Mouse (Mus musculus): ENCODE results near the gene Twsg1. TPM values are rescaled to one million over a fixed set of nuclear protein-coding genes. Genes with fewer than 3 reads are reported as not detected.

Gene Twsg1
- polyA plus RNA-seq, 1 experiment from 2014 or later: 47.0 TPM

DNA sequence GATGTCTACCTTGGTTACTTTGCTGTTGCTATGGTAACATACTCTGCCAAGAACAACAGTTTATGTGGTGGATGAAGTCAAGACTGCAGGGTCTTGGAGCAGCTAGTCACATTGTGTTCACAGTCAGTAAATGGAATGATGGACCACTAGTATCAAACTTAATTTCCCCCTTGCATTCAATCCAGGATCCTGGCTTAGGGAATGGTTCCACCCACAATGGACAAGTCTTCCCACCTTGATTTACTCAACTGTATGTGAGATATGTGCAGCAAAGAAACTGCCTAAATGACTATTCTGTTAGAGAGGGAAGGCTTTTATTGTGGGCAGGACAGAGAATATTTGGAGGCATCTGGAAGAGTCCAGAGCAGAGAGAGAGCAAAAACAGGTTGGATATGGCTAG is 42.8 kb downstream of the Twsg1 start:
- no peak overlapping the region for H3K27ac ChIP-seq (replicated peaks)
- no peaks in the 10 kb centered on the region for H3K9me3 ChIP-seq (replicated peaks)
- no peaks in the 10 kb centered on the region for H3K27me3 ChIP-seq (replicated peaks)
- ATAC-seq (ENCODE audit: low FRiP score): no peak
- H3K9ac ChIP-seq (replicated peaks): no peak overlapping the region
- peaks cover 4% of the 10 kb centered on the region; the same call in 1 of the 2 replicates for H3K4me1 ChIP-seq
- no peak overlapping the region for H3K4me3 ChIP-seq (replicated peaks)
- no peaks in the 10 kb centered on the region for H3K36me3 ChIP-seq
- no peak overlapping the region for H3K4me2 ChIP-seq

DNA sequence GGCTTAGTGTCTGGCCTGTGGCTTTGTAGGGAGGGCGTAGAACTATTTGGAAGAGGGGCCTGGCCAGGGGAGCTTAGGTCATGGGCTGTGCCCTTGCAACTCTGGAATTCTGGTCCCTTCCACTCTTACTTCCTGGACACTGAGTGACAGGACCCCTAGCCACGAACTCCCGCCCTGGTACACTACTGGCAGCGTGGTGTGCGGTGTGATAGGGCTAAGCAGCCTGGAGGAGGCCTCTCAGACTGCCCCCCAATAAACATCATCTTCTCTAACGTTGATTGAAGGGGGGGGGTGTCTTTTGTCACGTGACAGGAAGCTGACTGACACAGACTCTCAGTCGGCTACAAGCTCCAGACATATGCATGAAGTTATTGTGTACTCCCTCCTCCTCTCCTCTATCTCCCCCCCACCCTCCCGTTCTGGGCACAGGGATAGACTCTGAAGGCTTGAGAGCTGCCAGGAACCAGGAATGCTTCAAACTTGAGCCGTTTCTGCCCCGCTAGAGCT is 44.1 kb downstream of the Twsg1 start:
- WGBS: 67% methylated on average over 11 of the region's 11 CpGs
- Histone ChIP-seq H3K4me3 (replicated peaks) (no peak overlapping the region), H3K27me3 (replicated peaks) (no peaks in the 10 kb centered on the region), H3K4me1 (peaks cover 4% of the 10 kb centered on the region; the same call in 1 of the 2 replicates), H3K36me3 (no peaks in the 10 kb centered on the region), H3K27ac (replicated peaks) (no peak overlapping the region), H3K9ac (replicated peaks) (no peak overlapping the region), H3K9me3 (replicated peaks) (no peaks in the 10 kb centered on the region), H3K4me2 (no peak overlapping the region; the same call in 1 of the 2 replicates)
- ATAC-seq (ENCODE audit: low FRiP score): no peak

DNA sequence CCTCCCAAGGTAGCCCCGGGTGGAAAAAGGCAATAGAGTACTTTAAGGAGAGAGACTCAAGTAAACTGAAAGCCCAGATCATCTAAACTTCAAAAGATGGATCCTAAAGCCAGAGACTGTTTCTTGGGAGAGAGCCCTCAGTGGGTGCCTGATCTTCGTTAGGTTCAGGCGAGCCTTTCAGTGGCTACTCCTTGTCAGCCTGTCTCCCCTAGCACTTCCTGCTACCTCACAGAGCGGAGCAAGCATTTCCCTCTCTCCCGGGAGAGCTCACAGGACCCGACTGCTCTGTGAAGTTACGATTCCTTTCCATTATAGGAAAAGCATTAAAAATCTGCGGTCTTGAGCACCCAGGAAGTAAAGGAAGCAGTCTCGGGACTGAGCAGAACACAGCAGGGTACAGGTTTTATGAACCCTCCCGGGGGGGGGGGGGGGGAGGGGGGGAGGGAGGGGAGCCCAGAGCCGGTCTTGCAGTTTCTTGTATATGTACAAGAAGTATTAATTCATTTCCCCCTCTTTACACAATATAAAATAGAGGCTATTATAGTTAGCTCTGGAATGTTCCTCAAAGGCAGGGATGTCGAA is 44.6 kb downstream of the Twsg1 start:
- H3K27me3 ChIP-seq (replicated peaks): no peaks in the 10 kb centered on the region
- no peak overlapping the region; the same call in 1 of the 2 replicates for H3K4me2 ChIP-seq
- H3K4me3 ChIP-seq (replicated peaks): no peak overlapping the region
- H3K4me1 ChIP-seq: peaks cover 4% of the 10 kb centered on the region; the same call in 1 of the 2 replicates
- no peaks in the 10 kb centered on the region for H3K36me3 ChIP-seq
- H3K9me3 ChIP-seq (replicated peaks): no peaks in the 10 kb centered on the region
- no peak overlapping the region for H3K9ac ChIP-seq (replicated peaks)
- H3K27ac ChIP-seq (replicated peaks): no peak overlapping the region
- WGBS: 42% methylated on average over 10 of the region's 12 CpGs
- ATAC-seq (ENCODE audit: low FRiP score): no peak

DNA sequence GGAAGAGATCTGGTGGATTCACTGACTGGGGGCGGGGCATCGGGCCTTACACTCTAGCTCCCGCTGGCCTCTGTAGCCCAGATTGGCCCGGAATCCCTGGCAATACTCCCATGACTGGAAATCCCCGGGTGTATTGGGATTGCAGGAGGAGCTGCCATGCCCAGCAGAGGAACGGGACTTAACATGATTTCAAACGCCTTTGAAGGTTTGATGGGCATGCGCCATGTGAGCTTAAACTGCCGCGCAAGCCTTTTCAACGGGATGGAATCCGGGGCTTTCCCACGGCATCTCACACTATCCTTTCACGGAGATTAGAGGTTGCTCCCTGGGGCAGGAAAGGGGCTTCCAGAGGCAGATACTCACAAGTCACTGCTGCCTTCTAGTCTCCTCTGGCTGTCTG is 45.8 kb downstream of the Twsg1 start:
- no peak for ATAC-seq (ENCODE audit: low FRiP score)
- Histone ChIP-seq H3K36me3 (no peaks in the 10 kb centered on the region), H3K9ac (replicated peaks) (no peak overlapping the region), H3K27ac (replicated peaks) (no peak overlapping the region), H3K9me3 (replicated peaks) (no peaks in the 10 kb centered on the region), H3K4me1 (peaks cover 4% of the 10 kb centered on the region; the same call in 1 of the 2 replicates), H3K4me2 (no peak overlapping the region), H3K4me3 (replicated peaks) (no peak overlapping the region), H3K27me3 (replicated peaks) (no peaks in the 10 kb centered on the region)
- 85% methylated on average over 14 of the region's 14 CpGs for WGBS

DNA sequence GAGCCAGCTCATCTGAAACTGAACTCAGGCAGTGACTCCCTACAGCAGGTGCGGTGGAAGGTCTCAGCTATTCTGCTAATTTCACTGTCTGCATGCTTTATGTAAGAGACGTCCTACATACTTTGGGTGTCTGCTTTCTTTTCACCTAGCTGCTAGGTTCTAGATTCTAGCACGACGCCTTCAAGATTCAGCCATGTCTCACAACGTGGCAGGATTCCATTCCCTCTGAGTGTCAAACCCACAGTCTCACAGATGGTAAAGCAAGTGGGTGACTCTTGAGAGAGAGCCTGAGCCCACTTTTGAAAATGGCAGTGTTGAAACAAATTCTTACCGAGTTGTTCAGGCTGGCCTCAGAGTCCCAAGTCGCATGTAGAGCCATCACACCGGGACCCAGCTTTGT is 47.2 kb downstream of the Twsg1 start:
- no peak for ATAC-seq (ENCODE audit: low FRiP score)

DNA sequence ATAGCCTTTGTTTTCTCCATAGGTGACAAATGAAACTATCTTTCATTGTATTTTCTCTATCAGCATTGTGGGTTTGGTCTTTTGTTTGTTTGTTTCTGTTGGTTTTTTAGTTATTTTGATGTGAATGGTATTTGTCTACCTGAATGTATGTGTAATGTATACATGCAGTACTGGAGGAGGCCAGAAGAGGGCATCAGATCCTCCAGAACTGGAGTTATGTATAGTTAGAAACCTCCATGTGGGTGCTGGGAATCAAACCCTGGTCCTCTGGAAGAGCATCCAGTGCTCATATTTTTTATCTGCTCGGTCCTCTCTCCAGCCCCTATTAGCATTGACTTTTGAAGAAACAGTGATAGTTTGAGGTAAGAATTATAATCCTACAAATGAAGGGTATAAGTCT is 48.0 kb downstream of the Twsg1 start:
- no peak overlapping the region for H3K27ac ChIP-seq (replicated peaks)
- no peak overlapping the region for H3K9ac ChIP-seq (replicated peaks)
- H3K4me3 ChIP-seq (replicated peaks): no peak overlapping the region
- H3K4me1 ChIP-seq: peaks cover 4% of the 10 kb centered on the region; the same call in 1 of the 2 replicates
- H3K4me2 ChIP-seq: no peak overlapping the region
- H3K9me3 ChIP-seq (replicated peaks): no peaks in the 10 kb centered on the region
- 95% methylated on average over 1 of the region's 1 CpGs for WGBS
- no peak for ATAC-seq (ENCODE audit: low FRiP score)
- H3K27me3 ChIP-seq (replicated peaks): no peaks in the 10 kb centered on the region
- no peaks in the 10 kb centered on the region for H3K36me3 ChIP-seq

More for the DNA sequence above, 47.2 kb downstream of the Twsg1 start:
- Histone ChIP-seq H3K36me3 (no peaks in the 10 kb centered on the region), H3K27me3 (replicated peaks) (no peaks in the 10 kb centered on the region), H3K4me2 (no peak overlapping the region), H3K9me3 (replicated peaks) (no peaks in the 10 kb centered on the region), H3K4me3 (replicated peaks) (no peak overlapping the region), H3K9ac (replicated peaks) (no peak overlapping the region), H3K4me1 (peaks cover 4% of the 10 kb centered on the region; the same call in 1 of the 2 replicates), H3K27ac (replicated peaks) (no peak overlapping the region)
- 95% methylated on average over 8 of the region's 8 CpGs for WGBS

DNA sequence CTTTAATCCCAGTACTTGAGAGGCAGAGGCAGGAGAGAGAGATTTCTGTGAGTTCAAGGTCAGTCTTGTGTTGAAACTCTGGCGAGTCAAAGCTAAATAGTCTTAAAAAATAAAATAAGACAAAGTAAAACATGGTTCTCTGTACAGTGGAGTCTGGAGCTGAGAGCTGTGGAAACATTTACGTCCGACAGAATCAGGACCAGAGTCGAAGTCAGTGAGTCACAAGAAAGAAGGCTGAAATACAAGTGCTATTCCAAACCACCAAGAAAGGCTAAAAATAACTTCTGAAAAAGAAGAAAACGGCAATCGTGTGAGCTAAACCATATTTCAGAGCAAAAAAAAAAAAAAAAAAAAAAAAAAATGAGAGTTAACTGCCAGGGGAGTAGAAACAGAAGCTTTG is 48.7 kb downstream of the Twsg1 start:
- Histone ChIP-seq H3K27me3 (replicated peaks) (no peaks in the 10 kb centered on the region), H3K9me3 (replicated peaks) (no peaks in the 10 kb centered on the region), H3K4me1 (peaks cover 4% of the 10 kb centered on the region; the same call in 1 of the 2 replicates), H3K9ac (replicated peaks) (no peak overlapping the region), H3K4me2 (no peak overlapping the region), H3K4me3 (replicated peaks) (no peak overlapping the region), H3K36me3 (no peaks in the 10 kb centered on the region), H3K27ac (replicated peaks) (no peak overlapping the region)
- WGBS: 90% methylated on average over 6 of the region's 6 CpGs
- ATAC-seq (ENCODE audit: low FRiP score): no peak

DNA sequence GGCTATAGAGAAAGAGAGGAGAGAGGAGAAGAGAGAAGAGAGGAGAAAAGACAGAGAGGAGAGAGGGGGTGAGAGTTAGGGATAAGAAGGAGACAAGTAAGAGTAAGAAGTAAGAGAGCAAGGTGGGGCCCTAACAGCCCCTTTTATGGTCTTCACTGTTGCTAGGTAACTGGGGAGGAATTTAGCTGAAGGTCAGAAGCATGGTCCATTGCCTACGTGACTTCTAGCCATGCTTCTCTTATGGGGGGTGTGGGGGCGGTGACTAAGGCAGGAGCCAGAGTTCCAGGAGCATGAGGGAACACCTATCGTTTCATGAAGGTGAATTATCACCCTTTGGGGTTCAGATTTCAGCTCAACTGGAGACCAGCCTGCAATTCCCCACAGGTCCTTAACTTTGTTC is 55.0 kb downstream of the Twsg1 start:
- no peaks in the 10 kb centered on the region for H3K36me3 ChIP-seq
- H3K4me3 ChIP-seq (replicated peaks): no peak overlapping the region
- H3K27ac ChIP-seq (replicated peaks): no peak overlapping the region
- no peak overlapping the region for H3K9ac ChIP-seq (replicated peaks)
- H3K4me2 ChIP-seq: no peak overlapping the region
- no peaks in the 10 kb centered on the region for H3K27me3 ChIP-seq (replicated peaks)
- ATAC-seq (ENCODE audit: low FRiP score): no peak
- no peaks in the 10 kb centered on the region for H3K9me3 ChIP-seq (replicated peaks)
- WGBS: 59% methylated on average over 3 of the region's 3 CpGs
- H3K4me1 ChIP-seq: no peaks in the 10 kb centered on the region

DNA sequence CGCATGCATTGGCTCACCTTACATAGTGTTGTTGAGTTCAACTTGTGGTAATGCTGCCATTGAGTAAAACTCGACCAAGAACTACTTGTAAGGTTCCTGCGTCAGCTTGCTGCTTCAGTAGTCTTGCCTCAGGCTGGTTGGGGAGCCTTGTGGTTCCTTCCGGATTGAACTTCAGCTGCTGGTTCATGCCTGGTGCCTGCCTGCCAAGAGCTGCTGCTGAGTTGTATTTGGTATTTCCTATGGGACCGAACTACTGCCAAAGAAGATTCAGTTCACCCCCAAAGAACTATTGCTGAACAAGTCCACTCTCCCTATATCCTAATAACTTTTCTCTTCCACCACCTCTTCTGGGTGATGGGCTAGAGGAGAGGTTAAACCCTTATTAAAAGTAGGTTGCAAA is 61.5 kb downstream of the Twsg1 start:
- no peak overlapping the region for H3K4me3 ChIP-seq (replicated peaks)
- H3K9ac ChIP-seq (replicated peaks): no peak overlapping the region
- WGBS: 83% methylated on average over 5 of the region's 5 CpGs
- no peak overlapping the region for H3K27ac ChIP-seq (replicated peaks)
- no peak for ATAC-seq (ENCODE audit: low FRiP score)
- no peak overlapping the region for H3K4me2 ChIP-seq
- no peaks in the 10 kb centered on the region for H3K27me3 ChIP-seq (replicated peaks)
- no peaks in the 10 kb centered on the region for H3K9me3 ChIP-seq (replicated peaks)
- H3K4me1 ChIP-seq: peaks cover 10% of the 10 kb centered on the region
- H3K36me3 ChIP-seq: no peaks in the 10 kb centered on the region

DNA sequence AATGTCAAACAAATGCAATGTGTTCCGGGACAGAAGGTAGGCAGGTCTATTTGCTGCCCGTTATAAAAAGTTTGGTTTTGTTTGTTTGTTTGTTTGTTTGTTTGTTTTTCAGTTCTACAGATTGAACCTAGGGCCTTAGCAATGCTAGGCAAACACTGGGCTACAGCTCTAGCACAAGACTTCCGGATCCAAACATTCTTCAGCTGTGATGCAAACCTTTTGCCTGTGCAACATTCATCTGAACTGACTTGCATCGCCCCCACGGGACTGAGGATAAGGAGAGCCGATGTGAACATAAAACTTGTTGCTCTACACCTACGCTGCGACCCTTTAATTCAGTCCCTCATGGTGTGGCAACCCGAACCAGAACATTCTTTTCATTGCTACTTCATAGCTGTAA is 64.5 kb downstream of the Twsg1 start:
- H3K4me3 ChIP-seq (replicated peaks): peak overlapping the region; percentile 95
- no peak for ATAC-seq (ENCODE audit: low FRiP score)
- WGBS: 68% methylated on average over 9 of the region's 9 CpGs
- H3K4me1 ChIP-seq: peaks cover 35% of the 10 kb centered on the region
- no peaks in the 10 kb centered on the region for H3K27me3 ChIP-seq (replicated peaks)
- peak overlapping the region; percentile 80 for H3K4me2 ChIP-seq
- H3K36me3 ChIP-seq: no peaks in the 10 kb centered on the region
- peak overlapping the region; percentile 98 for H3K27ac ChIP-seq (replicated peaks)
- peak overlapping the region; percentile 67 for H3K9ac ChIP-seq (replicated peaks)
- no peaks in the 10 kb centered on the region for H3K9me3 ChIP-seq (replicated peaks)

DNA sequence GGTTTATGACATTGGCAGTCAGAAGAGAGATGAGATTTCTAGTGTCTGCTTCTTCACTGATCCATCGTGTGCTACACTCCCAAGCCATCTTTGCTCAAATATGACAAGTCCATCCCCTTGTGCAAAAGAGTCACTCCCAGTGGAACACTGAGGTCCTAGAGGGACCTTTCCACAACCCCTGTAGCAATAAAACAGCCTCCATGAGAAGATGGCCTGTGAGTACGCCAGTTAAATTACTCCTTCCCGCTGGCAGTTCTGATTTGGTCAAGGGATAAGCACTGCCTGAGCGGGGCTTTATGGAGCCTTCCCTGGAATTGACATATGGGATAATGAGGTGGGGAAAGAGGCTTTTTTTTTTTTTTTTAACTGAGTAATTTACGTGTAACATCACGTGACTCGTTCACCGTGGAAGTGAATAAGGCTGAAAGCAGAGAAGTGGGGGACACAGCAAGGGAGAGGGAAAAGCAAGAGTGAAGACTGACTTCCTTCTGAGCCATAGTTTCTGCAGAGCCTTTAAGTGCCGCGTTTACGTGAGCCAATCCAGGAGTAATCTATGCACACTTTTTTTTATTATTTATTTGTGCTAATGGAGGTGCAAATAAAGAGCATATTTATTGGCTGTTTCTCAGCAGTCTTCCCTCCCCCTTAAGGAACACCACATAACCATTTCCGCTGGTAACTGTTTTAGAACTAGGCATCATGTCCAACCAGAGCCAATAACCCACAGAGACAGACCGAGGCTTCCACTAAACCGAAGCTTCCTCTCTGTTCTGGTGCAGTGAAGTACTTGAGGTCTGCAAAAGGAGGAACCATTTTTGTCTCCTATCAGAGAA is 65.1 kb downstream of the Twsg1 start, which contains the start of gene Ralbp1:
Ralbp1 (minus strand) TSS at position 102 of the 833 bp plus-strand sequence.
- H3K9ac ChIP-seq (replicated peaks): peak within 1 kb of the TSS; percentile 92
- peak within 1 kb of the TSS; percentile 98 for H3K27ac ChIP-seq (replicated peaks)
- no peaks in the 10 kb centered on the region for H3K27me3 ChIP-seq (replicated peaks)
- no peaks in the 10 kb centered on the region for H3K9me3 ChIP-seq (replicated peaks)
- H3K4me3 ChIP-seq (replicated peaks): peak within 1 kb of the TSS; percentile 95
- H3K4me2 ChIP-seq: peak within 1 kb of the TSS; percentile 84
- peaks cover 35% of the 10 kb centered on the region for H3K4me1 ChIP-seq
- H3K36me3 ChIP-seq: no peaks in the 10 kb centered on the region
- 2% methylated on average over 14 of the region's 14 CpGs for WGBS
- ATAC-seq (ENCODE audit: low FRiP score): peak; percentile 2; the same call in 1 of the 2 replicates

DNA sequence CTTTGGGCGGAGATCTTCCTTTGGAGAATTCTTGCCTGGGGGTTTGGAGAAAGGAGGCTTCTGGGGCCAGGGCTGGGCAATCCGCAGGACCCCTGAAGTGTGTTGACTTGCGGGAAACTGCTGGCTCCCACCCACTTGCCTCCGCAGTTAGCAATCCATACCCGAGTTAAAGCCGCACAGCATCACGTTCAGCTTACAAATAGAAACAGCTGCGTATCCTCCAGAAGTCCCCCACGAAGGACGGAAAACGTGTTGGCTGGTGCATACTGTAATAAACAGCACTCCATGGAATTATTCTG is 65.7 kb downstream of the Twsg1 start:
- WGBS: under 1% methylated on average over 11 of the region's 11 CpGs

More for the DNA sequence above, 65.7 kb downstream of the Twsg1 start:
- H3K4me3 ChIP-seq (replicated peaks): peak overlapping the region; percentile 95
- H3K9me3 ChIP-seq (replicated peaks): no peaks in the 10 kb centered on the region
- H3K4me1 ChIP-seq: peaks cover 35% of the 10 kb centered on the region
- H3K27ac ChIP-seq (replicated peaks): peak overlapping the region; percentile 98
- peak; percentile 61 for ATAC-seq (ENCODE audit: low FRiP score)
- peak overlapping the region; percentile 67 for H3K9ac ChIP-seq (replicated peaks)
- H3K27me3 ChIP-seq (replicated peaks): no peaks in the 10 kb centered on the region
- peak overlapping the region; percentile 80 for H3K4me2 ChIP-seq
- H3K36me3 ChIP-seq: no peaks in the 10 kb centered on the region
